Mouse (Mus musculus) heart, postnatal 4 days (tissue): Measurements from ENCODE around the gene Prss22. TPM values are rescaled to one million over a fixed set of nuclear protein-coding genes. Genes with fewer than 3 reads are reported as not detected.

Experiments used
- microRNA-seq, 2 experiments: library from miRNA; unstranded; fragments of <30 nt; microRNA quantifications; one replicate each; pipeline ENCODE4 v1.2.0; 2021 to 2022
- total RNA-seq, 2 experiments: library from RNA; stranded (reverse); gene quantifications; 2 replicates each; pipeline ENCODE4 v1.2.3; 2021

Prss22 gene
- total RNA-seq, 2 experiments from 2014 or later, result not detected

Small RNA genes within 50 kb of the gene (microRNA-seq; reads per million reads assigned to microRNA genes)
- 0 reads per million in 2 experiments for gene Gm27700

Other genes with a start within 250 kb of the Prss22 start
- gene Flywch1, start 226.5 kb downstream of the Prss22 start, total RNA-seq, result 10 to 100 TPM; 32.8 to 33.4 TPM
- 1 to 10 TPM; 1.2 to 2.2 TPM for gene Flywch2, start 212.0 kb downstream of the Prss22 start, total RNA-seq
- 100 to 1,000 TPM; 275 to 287 TPM for gene Srrm2, start 207.6 kb downstream of the Prss22 start, total RNA-seq
- gene Elob, start 169.0 kb downstream of the Prss22 start, total RNA-seq, result 100 to 1,000 TPM; 413 to 427 TPM
- not detected for gene Prss33, start 162.0 kb downstream of the Prss22 start, total RNA-seq
- gene Prss32, start 154.2 kb downstream of the Prss22 start, total RNA-seq, result not detected
- gene Prss41, start 153.9 kb downstream of the Prss22 start, total RNA-seq, result not detected
- not detected for gene Prss21, start 130.0 kb downstream of the Prss22 start, total RNA-seq
- gene Dcpp1, start 117.2 kb downstream of the Prss22 start, total RNA-seq, result not detected
- not detected for gene Dcpp2, start 117.2 kb downstream of the Prss22 start, total RNA-seq
- not detected for gene Dcpp3, start 80.6 kb downstream of the Prss22 start, total RNA-seq
- gene Sbp, start 56.4 kb downstream of the Prss22 start, total RNA-seq, result not detected
- gene Sbpl, start 42.8 kb downstream of the Prss22 start, total RNA-seq, result not detected
- gene Prss30, start 17.5 kb downstream of the Prss22 start, total RNA-seq, result not detected
- not detected for gene Prss27, start 40.0 kb upstream of the Prss22 start, total RNA-seq
- 10 to 100 TPM; 25.4 to 26.0 TPM for gene Kctd5, start 75.4 kb upstream of the Prss22 start, total RNA-seq
- gene Pdpk1, start 152.8 kb upstream of the Prss22 start, total RNA-seq, result 10 to 100 TPM; 62.1 to 62.6 TPM
- 10 to 100 TPM; 19.5 to 19.6 TPM for gene Amdhd2, start 165.7 kb upstream of the Prss22 start, total RNA-seq
- 100 to 1,000 TPM; 291 to 298 TPM for gene Atp6v0c, start 171.6 kb upstream of the Prss22 start, total RNA-seq
- gene Tbc1d24, start 207.5 kb upstream of the Prss22 start, total RNA-seq, result 10 to 100 TPM in 1 of 2 experiments, 1 to 10 TPM in 1; 9.6 to 10.9 TPM
- gene Ntn3, start 211.4 kb upstream of the Prss22 start, total RNA-seq, result 1 to 10 TPM; 2.3 to 2.4 TPM
- 1 to 10 TPM; 4.2 to 5.1 TPM for gene Tedc2, start 222.8 kb upstream of the Prss22 start, total RNA-seq